Comparison of ENCODE assay signal across 9 mouse cellular contexts in genomic region chr14:46387357-46387671, GRCm38 (mm10). TPM values are rescaled to one million over a fixed set of nuclear protein-coding genes. Genes with fewer than 3 reads are reported as not detected.
DNase-seq lines count a peak whose midpoint lies in the region; ATAC-seq and TF ChIP-seq lines count a peak whose summit lies in the region.
"Had no signal": no experiment of that assay in that cellular context is flagged by ENCODE, and none has a peak within 500 bp of the region (broad histone marks: within the 10 kb centered on the region; RNA-seq: fewer than 3 reads in every experiment).

No protein-coding gene starts in this region.

- ATAC-seq in embryonic facial prominence, embryonic 15.5 days (ENCODE audit: insufficient number of reproducible peaks, low FRiP score, low TSS enrichment, low read depth), result peak; percentile 89
- ATAC-seq in heart, embryonic 16.5 days (replicated peaks; ENCODE audit: extremely low read depth, insufficient read depth, low FRiP score), result peak; percentile 90
- ATAC-seq in megakaryocyte progenitor cell, adult 5-6 weeks (replicated peaks; ENCODE audit: poor library complexity), result peak; percentile 62
- ATAC-seq in stomach, embryonic 16.5 days (ENCODE audit: insufficient read depth, low FRiP score), result peak; percentile 91

- TF ChIP-seq CTCF in spleen, adult 2 months (IDR thresholded peaks at IDR 0.05; ENCODE audit: extremely low read depth, insufficient read depth, insufficient read length, insufficient replicate concordance), result no peak

- peaks cover 2% of the 10 kb centered on the region for H3K4me1 ChIP-seq in spleen, adult 2 months (ENCODE audit: control insufficient read depth, insufficient read depth, insufficient read length)
- peaks cover 37% of the 10 kb centered on the region for H3K4me1 ChIP-seq in embryonic facial prominence, embryonic 15.5 days
- H3K4me1 ChIP-seq in heart, embryonic 16.5 days (ENCODE audit: control insufficient read depth, insufficient read depth, low read length), result peaks cover 17% of the 10 kb centered on the region; the same call in 1 of the 2 replicates
- H3K4me1 ChIP-seq in stomach, embryonic 16.5 days (ENCODE audit: control insufficient read depth, insufficient read depth, low read length), result peaks cover 8% of the 10 kb centered on the region; the same call in 1 of the 2 replicates

- H3K27ac ChIP-seq in spleen, adult 2 months (ENCODE audit: insufficient read depth, low read length), result peak overlapping the region; percentile 72
- peak overlapping the region; percentile 92 for H3K27ac ChIP-seq in embryonic facial prominence, embryonic 15.5 days (replicated peaks)
- peak overlapping the region; percentile 80 for H3K27ac ChIP-seq in heart, embryonic 16.5 days (ENCODE audit: low read length)
- peak overlapping the region; percentile 94 for H3K27ac ChIP-seq in stomach, embryonic 16.5 days (ENCODE audit: low read length)

- no peaks in the 10 kb centered on the region for H3K9me3 ChIP-seq in embryonic facial prominence, embryonic 15.5 days (replicated peaks)
- H3K9me3 ChIP-seq in heart, embryonic 16.5 days (replicated peaks; ENCODE audit: control insufficient read depth, low read length), result no peaks in the 10 kb centered on the region
- H3K9me3 ChIP-seq in stomach, embryonic 16.5 days (replicated peaks; ENCODE audit: control insufficient read depth, low read length), result no peaks in the 10 kb centered on the region

- H3K36me3 ChIP-seq in spleen, adult 2 months (ENCODE audit: control insufficient read depth, insufficient read depth, low read length), result no peaks in the 10 kb centered on the region
- H3K36me3 ChIP-seq in embryonic facial prominence, embryonic 15.5 days, result peaks cover 8% of the 10 kb centered on the region; the same call in 1 of the 2 replicates
- H3K36me3 ChIP-seq in heart, embryonic 16.5 days (ENCODE audit: control insufficient read depth, insufficient read depth), result no peaks in the 10 kb centered on the region
- no peaks in the 10 kb centered on the region for H3K36me3 ChIP-seq in stomach, embryonic 16.5 days (ENCODE audit: control insufficient read depth, insufficient read depth, low read length)

- 2% methylated on average over 27 of the region's 27 CpGs for WGBS in spleen, adult 2 months
- under 1% methylated on average over 27 of the region's 27 CpGs for WGBS in embryonic facial prominence, embryonic 15.5 days
- WGBS in heart, embryonic 16.5 days, result under 1% methylated on average over 27 of the region's 27 CpGs
- 0% methylated on average over 27 of the region's 27 CpGs for WGBS in stomach, embryonic 16.5 days

- DNase-seq in spleen, adult 2 months (ENCODE audit: low read depth in 1 of 2, low spot score in 2 of 2), result no peak
- DNase-seq in spleen, adult 12 weeks (ENCODE audit: low spot score), result no peak
- DNase-seq in kidney, postnatal 25 days, result peak; percentile 94 to 95
- no peak for DNase-seq in frontal cortex, postnatal 14 days (ENCODE audit: low spot score in 2 of 2)

- no peak for TF ChIP-seq POLR2A in spleen, adult 2 months (IDR thresholded peaks at IDR 0.05; ENCODE audit: low read depth, low read length)

- H3K27me3 ChIP-seq in spleen, adult 2 months (ENCODE audit: control insufficient read depth, insufficient read depth, low read length), result peaks cover 18% of the 10 kb centered on the region
- H3K27me3 ChIP-seq in embryonic facial prominence, embryonic 15.5 days, result peaks cover 33% of the 10 kb centered on the region
- peaks cover 24% of the 10 kb centered on the region for H3K27me3 ChIP-seq in heart, embryonic 16.5 days (ENCODE audit: control insufficient read depth, insufficient read depth, low read length)
- H3K27me3 ChIP-seq in stomach, embryonic 16.5 days (ENCODE audit: control insufficient read depth, insufficient read depth, low read length), result peaks cover 16% of the 10 kb centered on the region

- H3K9ac ChIP-seq in embryonic facial prominence, embryonic 15.5 days, result peak overlapping the region; percentile 48; the same call in 1 of the 2 replicates
- peak overlapping the region; percentile 69 for H3K9ac ChIP-seq in heart, embryonic 16.5 days (ENCODE audit: low read length)
- peak overlapping the region; percentile 78 for H3K9ac ChIP-seq in stomach, embryonic 16.5 days (ENCODE audit: low read length)

- peak overlapping the region; percentile 75 for H3K4me2 ChIP-seq in embryonic facial prominence, embryonic 15.5 days (replicated peaks)
- H3K4me2 ChIP-seq in heart, embryonic 16.5 days (ENCODE audit: low read depth, low read length), result peak overlapping the region; percentile 86
- H3K4me2 ChIP-seq in stomach, embryonic 16.5 days (ENCODE audit: low read depth, low read length), result peak overlapping the region; percentile 63

- H3K4me3 ChIP-seq in spleen, adult 2 months (ENCODE audit: extremely low read depth, insufficient read depth, insufficient read length), result peak overlapping the region; percentile 49
- peak overlapping the region; percentile 63 for H3K4me3 ChIP-seq in embryonic facial prominence, embryonic 15.5 days (replicated peaks)
- H3K4me3 ChIP-seq in heart, embryonic 16.5 days (ENCODE audit: low read length), result peak overlapping the region; percentile 59
- H3K4me3 ChIP-seq in stomach, embryonic 16.5 days (replicated peaks; ENCODE audit: low read length), result peak overlapping the region; percentile 66

RNA-seq across cellular contexts. Expression of gene Bmp4, which starts 3.2 kb away (rescaled TPM):
- 22.6 and 28.4 TPM in 2 replicates for polyA plus RNA-seq in spleen, adult 2 months (2012; rRNA removed)
- 40.1 and 42.7 TPM in 2 replicates for polyA plus RNA-seq in embryonic facial prominence, embryonic 15.5 days (2015; fragmentation: Nextera tagmentation; extraction: Ambion mirVana)
- 14.0 and 21.6 TPM in 2 replicates for polyA plus RNA-seq in heart, embryonic 16.5 days (2015; fragmentation: Nextera tagmentation; extraction: Ambion mirVana)
- not detected in 2 replicates for total RNA-seq in megakaryocyte progenitor cell, adult 5-6 weeks (2015)
- not detected in 2 replicates for total RNA-seq in megakaryocyte progenitor cell, adult 5-6 weeks (2017)
- polyA plus RNA-seq in stomach, embryonic 16.5 days (2015; fragmentation: Nextera tagmentation; extraction: Ambion mirVana), result 50.0 and 59.9 TPM in 2 replicates
- total RNA-seq: neutrophil, adult 5-6 weeks had no signal

RNA-seq across cellular contexts. Expression of gene Gm15217, which starts 8.1 kb away (rescaled TPM):
- not detected in 2 replicates for polyA plus RNA-seq in spleen, adult 2 months (2012; rRNA removed)
- polyA plus RNA-seq in embryonic facial prominence, embryonic 15.5 days (2015; fragmentation: Nextera tagmentation; extraction: Ambion mirVana), result not detected in 2 replicates
- polyA plus RNA-seq in heart, embryonic 16.5 days (2015; fragmentation: Nextera tagmentation; extraction: Ambion mirVana), result not detected in 2 replicates
- not detected in 2 replicates for total RNA-seq in megakaryocyte progenitor cell, adult 5-6 weeks (2015)
- total RNA-seq in megakaryocyte progenitor cell, adult 5-6 weeks (2017), result not detected in 2 replicates
- 0.19 TPM in 1 of 2 replicates, not detected in the other for polyA plus RNA-seq in stomach, embryonic 16.5 days (2015; fragmentation: Nextera tagmentation; extraction: Ambion mirVana)
- total RNA-seq: neutrophil, adult 5-6 weeks had no signal

Comparison
In these comparisons a context has a peak if more than half of its experiments do, and no peak if none do; other contexts are left out.
1. DNase-seq: peak in kidney, postnatal 25 days (2 of 2); none in spleen, adult 2 months (0 of 2), spleen, adult 12 weeks (single experiment) and frontal cortex, postnatal 14 days (0 of 2).
2. Peak in every context shown above with its lines, with median percentiles within 50 percentile points of each other: H3K27ac ChIP-seq, H3K4me3 ChIP-seq, ATAC-seq, H3K4me2 ChIP-seq and H3K9ac ChIP-seq.